Mouse (Mus musculus) forebrain, embryonic 12.5 days (tissue): Measurements from ENCODE around the gene Fam71e1. TPM values are rescaled to one million over a fixed set of nuclear protein-coding genes. Genes with fewer than 3 reads are reported as not detected.
A peak's percentile ranks its signal among the peaks of the same experiment; 100 is the strongest.

ENCODE experiments used
- ATAC-seq: fragments of 200-750 bp; cut with Nextera tagmentation; 2 replicates; pipeline ENCODE4 v1.8.0; 2017; ENCODE audit warnings: moderate TSS enrichment; ENCODE audit not compliant: low FRiP score
- H3K27ac ChIP-seq: fragments of 300-500 bp; sonication (generic); 2 replicates; pipeline ENCODE4 v1.5.1; 2016; ENCODE audit warnings: mild to moderate bottlenecking
- H3K27me3 ChIP-seq: fragments of 300-500 bp; sonication (generic); 2 replicates; pipeline ENCODE4 v1.6.1; 2016; ENCODE audit warnings: mild to moderate bottlenecking
- H3K36me3 ChIP-seq: fragments of 300-500 bp; sonication (generic); replicated peaks from 2 replicates; pipeline ENCODE4 v1.6.1; 2016; ENCODE audit warnings: mild to moderate bottlenecking
- H3K4me1 ChIP-seq: fragments of 300-500 bp; sonication (generic); 2 replicates; pipeline ENCODE4 v1.6.1; 2016
- H3K4me2 ChIP-seq: fragments of 300-500 bp; sonication (generic); 2 replicates; pipeline ENCODE4 v1.6.1; 2016; ENCODE audit warnings: mild to moderate bottlenecking, moderate library complexity
- H3K4me3 ChIP-seq: fragments of 300-500 bp; sonication (generic); replicated peaks from 2 replicates; pipeline ENCODE4 v1.5.1; 2016; ENCODE audit warnings: mild to moderate bottlenecking
- H3K9ac ChIP-seq: fragments of 300-500 bp; sonication (generic); 2 replicates; pipeline ENCODE4 v1.6.1; 2016; ENCODE audit warnings: mild to moderate bottlenecking
- H3K9me3 ChIP-seq: fragments of 300-500 bp; sonication (generic); 2 replicates; pipeline ENCODE4 v1.6.1; 2016
- WGBS: fragments of 180-500 bp; shearing (Covaris S2); methylation state at CpG from one replicate; pipeline ENCODE4 v1.1.7; 2016; 5-methylcytosine and 5-hydroxymethylcytosine counted together
- polyA plus RNA-seq: library from polyadenylated mRNA; unstranded; fragments of >200 nt; fragmentation: Nextera tagmentation; extraction: Ambion mirVana; gene quantifications from 2 replicates; pipeline ENCODE4 v1.2.1, GENCODE M21; 2016

Gene Fam71e1
- 29.8 and 34.2 TPM in 2 replicates for polyA plus RNA-seq

DNA sequence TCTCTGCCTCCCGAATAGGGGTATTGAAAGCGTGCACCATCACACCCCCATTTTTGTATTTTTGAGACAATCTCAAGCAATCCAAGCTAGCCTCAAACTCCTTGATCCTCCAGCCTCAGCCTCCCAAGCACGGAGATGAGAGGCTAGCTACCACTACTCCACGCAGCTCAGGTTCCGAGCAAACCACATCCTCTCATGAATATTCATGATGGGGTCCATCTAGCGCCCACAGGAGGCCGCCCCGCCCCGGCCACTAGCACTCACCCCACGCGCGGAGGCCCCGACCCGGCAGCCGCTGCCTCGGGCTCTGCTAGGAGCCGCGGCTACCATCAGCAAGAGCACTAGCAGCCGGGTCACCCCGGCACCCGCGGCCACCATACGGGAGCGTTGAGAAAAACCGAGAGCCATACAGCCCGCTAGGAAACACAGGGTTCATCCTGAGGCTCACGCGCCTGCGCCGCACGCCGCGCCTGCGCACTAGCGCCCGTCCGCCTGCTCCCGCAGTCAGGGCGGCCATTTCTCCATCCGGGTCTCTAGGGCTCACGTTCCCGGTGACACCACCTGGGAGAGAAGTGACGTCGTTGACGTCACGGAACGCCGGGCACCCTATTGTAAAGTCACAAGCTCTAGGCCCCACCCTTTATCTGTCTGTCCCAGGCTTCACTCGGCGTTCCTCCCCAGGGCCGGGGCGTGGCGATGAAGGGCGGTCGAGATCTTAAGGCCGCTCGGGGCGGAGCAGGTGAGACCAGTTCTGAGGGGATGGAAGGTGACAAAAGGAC lies at the start of gene Fam71e1, which contains the start of gene Emc10:
Gene Fam71e1 (plus strand): TSS at position 590 of the 779 bp plus-strand sequence.
Gene Emc10 (minus strand): TSS at position 538 of the 779 bp plus-strand sequence.
- Histone ChIP-seq H3K9ac (peak within 1 kb of the TSS; percentile 84), H3K27ac (peak within 1 kb of the TSS; percentile 96), H3K4me1 (peaks cover 26% of the 10 kb centered on the region), H3K4me3 (peak within 1 kb of the TSS; percentile 74), H3K27me3 (peaks cover 20% of the 10 kb centered on the region), H3K4me2 (peak within 1 kb of the TSS; percentile 87), H3K9me3 (no peaks in the 10 kb centered on the region), H3K36me3 (peaks cover 33% of the 10 kb centered on the region)
- WGBS: 1% methylated on average over 58 of the region's 58 CpGs
- peak; percentile 96 for ATAC-seq

- Histone ChIP-seq H3K4me1 (peaks cover 21% of the 10 kb centered on the region), H3K4me3 (no peak overlapping the region), H3K9ac (no peak overlapping the region), H3K27ac (0 out of 2 replicates have a peak overlapping the region, but pooled peaks have one; percentile 20), H3K36me3 (peaks cover 74% of the 10 kb centered on the region), H3K27me3 (no peaks in the 10 kb centered on the region), H3K9me3 (no peaks in the 10 kb centered on the region), H3K4me2 (no peak overlapping the region)
- WGBS: 31% methylated on average over 3 of the region's 3 CpGs
- no peak for ATAC-seq
These were observed 43.1 kb upstream of the Fam71e1 start for GRCm38 (mm10) chr7:44453256-44453655.

DNA sequence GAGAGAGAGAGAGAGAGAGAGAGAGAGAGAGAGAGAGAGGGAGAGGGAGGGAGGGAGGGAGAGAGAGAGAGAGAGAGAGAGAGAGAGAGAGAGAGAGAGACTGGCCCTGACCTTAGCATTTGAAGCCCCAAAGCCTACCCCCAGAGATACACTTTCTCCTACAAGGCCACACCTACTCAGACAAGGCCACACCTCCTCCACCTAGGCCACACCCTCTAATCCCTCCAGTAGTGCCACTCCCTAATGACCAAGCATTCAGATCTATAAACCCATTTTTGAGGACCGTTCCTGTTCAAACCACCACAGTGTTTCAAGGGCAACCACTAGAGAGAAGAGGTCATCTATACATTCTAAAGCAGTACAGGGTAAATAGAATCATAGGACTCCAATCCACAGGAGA lies 40.1 kb upstream of the Fam71e1 start:
- no peaks in the 10 kb centered on the region for H3K9me3 ChIP-seq
- peaks cover 20% of the 10 kb centered on the region for H3K4me1 ChIP-seq
- no peak overlapping the region for H3K9ac ChIP-seq
- peaks cover 11% of the 10 kb centered on the region for H3K27me3 ChIP-seq
- H3K4me3 ChIP-seq: no peak overlapping the region
- no peak for ATAC-seq
- H3K27ac ChIP-seq: no peak overlapping the region
- 97% methylated on average over 1 of the region's 1 CpGs for WGBS
- H3K4me2 ChIP-seq: no peak overlapping the region
- peaks cover 75% of the 10 kb centered on the region for H3K36me3 ChIP-seq

- H3K27me3 ChIP-seq: peaks cover 26% of the 10 kb centered on the region
- H3K9me3 ChIP-seq: no peaks in the 10 kb centered on the region
- ATAC-seq: no peak
- no peak overlapping the region for H3K4me2 ChIP-seq
- no peak overlapping the region for H3K9ac ChIP-seq
- 84% methylated on average over 6 of the region's 6 CpGs for WGBS
- peaks cover 30% of the 10 kb centered on the region for H3K4me1 ChIP-seq
- peaks cover 86% of the 10 kb centered on the region for H3K36me3 ChIP-seq
- no peak overlapping the region for H3K27ac ChIP-seq
- no peak overlapping the region for H3K4me3 ChIP-seq
These were observed 36.3 kb upstream of the Fam71e1 start for GRCm38 (mm10) chr7:44460067-44460466.

DNA sequence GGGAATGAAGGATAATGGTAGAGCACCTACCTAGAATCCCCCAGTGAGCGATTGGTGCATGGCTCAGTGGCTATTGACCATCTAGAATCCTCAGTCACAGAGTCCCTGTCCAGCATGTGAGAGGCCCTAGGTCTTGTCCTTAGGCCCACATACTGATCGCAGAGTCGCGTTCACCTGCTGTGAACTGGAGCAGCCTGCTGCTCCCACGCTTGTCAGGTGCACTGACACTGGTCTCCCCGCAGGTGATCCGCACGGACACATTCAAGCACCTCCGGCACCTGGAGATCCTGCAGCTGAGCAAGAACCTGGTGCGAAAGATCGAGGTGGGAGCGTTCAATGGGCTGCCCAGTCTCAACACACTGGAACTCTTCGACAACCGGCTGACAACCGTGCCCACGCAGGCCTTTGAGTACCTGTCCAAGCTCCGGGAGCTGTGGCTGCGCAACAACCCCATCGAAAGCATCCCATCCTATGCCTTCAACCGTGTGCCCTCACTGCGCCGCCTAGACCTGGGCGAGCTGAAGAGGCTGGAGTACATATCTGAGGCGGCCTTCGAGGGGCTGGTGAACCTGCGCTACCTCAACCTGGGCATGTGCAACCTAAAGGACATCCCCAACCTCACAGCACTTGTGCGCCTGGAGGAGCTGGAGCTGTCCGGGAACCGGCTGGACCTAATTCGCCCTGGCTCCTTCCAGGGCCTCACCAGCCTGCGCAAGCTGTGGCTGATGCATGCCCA lies 35.4 kb upstream of the Fam71e1 start:
- ATAC-seq: no peak
- H3K36me3 ChIP-seq: peaks cover 79% of the 10 kb centered on the region

DNA sequence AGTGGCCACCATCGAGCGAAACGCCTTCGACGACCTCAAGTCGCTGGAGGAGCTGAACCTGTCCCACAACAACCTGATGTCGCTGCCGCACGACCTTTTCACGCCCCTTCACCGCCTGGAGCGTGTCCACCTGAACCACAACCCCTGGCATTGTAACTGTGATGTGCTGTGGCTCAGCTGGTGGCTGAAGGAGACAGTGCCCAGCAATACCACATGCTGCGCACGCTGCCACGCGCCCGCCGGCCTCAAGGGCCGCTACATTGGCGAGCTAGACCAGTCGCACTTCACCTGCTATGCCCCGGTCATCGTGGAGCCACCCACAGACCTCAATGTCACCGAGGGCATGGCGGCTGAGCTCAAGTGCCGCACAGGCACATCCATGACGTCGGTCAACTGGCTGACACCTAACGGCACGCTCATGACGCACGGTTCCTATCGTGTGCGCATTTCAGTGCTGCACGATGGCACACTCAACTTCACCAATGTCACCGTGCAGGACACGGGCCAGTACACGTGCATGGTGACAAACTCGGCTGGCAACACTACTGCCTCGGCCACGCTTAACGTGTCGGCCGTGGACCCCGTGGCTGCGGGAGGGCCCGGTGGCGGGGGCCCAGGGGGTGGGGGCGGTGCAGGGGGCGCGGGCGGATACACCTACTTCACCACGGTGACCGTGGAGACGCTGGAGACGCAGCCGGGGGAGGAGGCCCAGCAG lies 34.7 kb upstream of the Fam71e1 start:
- Histone ChIP-seq H3K4me2 (no peak overlapping the region), H3K9ac (no peak overlapping the region)

More for the DNA sequence above, 35.4 kb upstream of the Fam71e1 start:
- Histone ChIP-seq H3K4me2 (no peak overlapping the region), H3K4me1 (peaks cover 35% of the 10 kb centered on the region), H3K9me3 (no peaks in the 10 kb centered on the region), H3K4me3 (no peak overlapping the region), H3K9ac (no peak overlapping the region), H3K27me3 (peaks cover 26% of the 10 kb centered on the region), H3K27ac (no peak overlapping the region)
- 86% methylated on average over 31 of the region's 31 CpGs for WGBS

DNA sequence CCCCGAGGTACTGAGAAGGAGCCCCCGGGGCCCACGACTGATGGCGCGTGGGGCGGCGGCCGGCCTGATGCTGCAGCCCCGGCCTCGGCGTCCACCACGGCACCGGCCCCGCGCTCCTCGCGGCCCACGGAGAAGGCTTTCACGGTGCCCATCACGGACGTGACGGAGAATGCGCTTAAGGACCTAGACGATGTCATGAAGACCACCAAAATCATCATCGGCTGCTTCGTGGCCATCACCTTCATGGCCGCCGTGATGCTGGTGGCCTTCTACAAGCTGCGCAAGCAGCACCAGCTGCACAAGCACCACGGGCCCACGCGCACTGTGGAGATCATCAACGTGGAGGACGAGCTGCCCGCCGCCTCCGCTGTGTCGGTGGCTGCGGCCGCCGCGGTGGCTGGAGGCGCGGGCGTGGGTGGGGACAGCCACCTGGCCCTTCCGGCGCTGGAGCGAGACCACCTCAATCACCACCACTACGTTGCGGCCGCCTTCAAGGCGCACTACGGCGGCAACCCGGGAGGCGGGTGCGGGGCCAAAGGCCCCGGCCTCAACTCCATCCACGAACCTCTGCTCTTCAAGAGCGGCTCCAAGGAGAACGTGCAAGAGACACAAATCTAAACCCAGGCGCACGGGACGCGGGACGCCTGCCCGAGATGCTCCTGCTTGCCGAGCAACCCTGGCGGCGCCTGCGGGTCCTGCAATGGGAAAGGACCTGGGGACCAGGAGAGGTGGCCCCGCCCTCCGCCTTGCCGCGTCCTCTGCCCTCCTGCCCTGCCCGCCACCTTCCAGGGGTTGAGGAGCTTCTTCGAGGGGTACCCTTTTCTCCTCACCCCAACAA lies 33.9 kb upstream of the Fam71e1 start:
- Histone ChIP-seq H3K9me3 (no peaks in the 10 kb centered on the region), H3K36me3 (peaks cover 64% of the 10 kb centered on the region), H3K4me1 (peaks cover 43% of the 10 kb centered on the region), H3K9ac (no peak overlapping the region), H3K27ac (0 out of 2 replicates have a peak overlapping the region, but pooled peaks have one; percentile 2), H3K4me3 (no peak overlapping the region), H3K27me3 (peaks cover 26% of the 10 kb centered on the region), H3K4me2 (peak overlapping the region; percentile 17; the same call in 1 of the 2 replicates)
- WGBS: 34% methylated on average over 77 of the region's 77 CpGs
- ATAC-seq: no peak

More for the DNA sequence above, 34.7 kb upstream of the Fam71e1 start:
- no peak for ATAC-seq
- 83% methylated on average over 57 of the region's 57 CpGs for WGBS
- peaks cover 26% of the 10 kb centered on the region for H3K27me3 ChIP-seq
- no peaks in the 10 kb centered on the region for H3K9me3 ChIP-seq
- peaks cover 71% of the 10 kb centered on the region for H3K36me3 ChIP-seq
- H3K27ac ChIP-seq: no peak overlapping the region
- H3K4me1 ChIP-seq: peaks cover 35% of the 10 kb centered on the region
- no peak overlapping the region for H3K4me3 ChIP-seq

- Histone ChIP-seq H3K4me1 (peaks cover 46% of the 10 kb centered on the region), H3K4me3 (no peak overlapping the region), H3K27ac (no peak overlapping the region), H3K9ac (no peak overlapping the region), H3K36me3 (peaks cover 58% of the 10 kb centered on the region), H3K4me2 (no peak overlapping the region), H3K9me3 (no peaks in the 10 kb centered on the region), H3K27me3 (peaks cover 26% of the 10 kb centered on the region)
- 47% methylated on average over 8 of the region's 8 CpGs for WGBS
- ATAC-seq: no peak
These were observed 33.3 kb upstream of the Fam71e1 start for GRCm38 (mm10) chr7:44463056-44463425.

DNA sequence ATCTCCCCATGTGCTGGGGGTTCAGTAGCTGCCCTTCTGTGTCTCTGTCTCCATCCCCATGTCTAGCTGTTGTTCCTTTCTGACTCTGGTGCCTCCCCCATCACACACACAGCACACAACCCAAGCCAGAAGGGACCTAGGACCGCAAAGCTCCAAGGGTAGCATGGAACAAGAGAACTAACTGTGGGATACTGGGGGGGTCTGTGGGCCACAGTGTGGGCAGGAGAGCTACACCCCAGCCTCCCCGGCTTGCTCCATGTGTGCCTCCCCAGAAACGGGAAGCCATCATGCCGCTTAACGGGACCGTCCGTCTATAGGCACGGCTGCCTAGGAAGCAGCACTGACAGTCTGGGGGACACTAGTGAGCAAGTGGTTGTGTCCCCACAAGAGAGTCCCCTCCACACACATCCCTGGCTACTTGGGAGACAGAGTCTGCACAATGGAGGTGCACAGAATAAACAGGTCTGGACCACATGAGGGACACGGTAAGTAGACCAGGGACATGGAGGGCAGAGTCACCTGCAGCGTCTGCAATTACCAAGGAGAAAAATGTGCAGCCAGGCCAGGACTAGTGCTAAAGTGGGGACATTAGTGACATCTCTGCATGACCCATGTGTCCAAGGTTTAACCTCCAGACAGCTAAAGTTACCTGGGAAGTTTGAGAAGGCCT lies 32.7 kb upstream of the Fam71e1 start:
- Histone ChIP-seq H3K9me3 (no peaks in the 10 kb centered on the region), H3K4me2 (no peak overlapping the region), H3K36me3 (peaks cover 52% of the 10 kb centered on the region), H3K27ac (peak overlapping the region; percentile 80), H3K27me3 (peaks cover 26% of the 10 kb centered on the region), H3K4me1 (peaks cover 51% of the 10 kb centered on the region), H3K9ac (peak overlapping the region; percentile 33; the same call in 1 of the 2 replicates), H3K4me3 (no peak overlapping the region)
- 87% methylated on average over 10 of the region's 10 CpGs for WGBS
- ATAC-seq: no peak

DNA sequence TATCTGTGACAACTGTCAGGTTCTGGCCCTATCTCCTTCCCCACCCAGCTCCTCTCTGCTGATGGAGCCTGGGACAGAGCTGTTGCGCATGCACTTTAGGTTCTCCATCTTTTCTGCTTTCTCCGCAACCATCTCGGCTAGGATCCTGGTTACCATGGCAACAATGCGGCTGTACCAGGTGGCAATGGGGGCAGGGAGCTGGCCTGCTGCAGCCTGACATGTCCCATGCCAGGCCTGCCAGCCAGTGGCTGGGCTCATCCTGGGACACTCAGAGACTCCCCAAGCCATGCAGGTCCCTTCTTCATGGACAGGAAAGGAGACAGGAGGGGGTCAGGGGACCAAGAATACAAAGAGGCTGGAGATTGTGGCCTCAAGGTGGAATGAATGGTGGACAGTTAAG lies 31.9 kb upstream of the Fam71e1 start:
- Histone ChIP-seq H3K27ac (peak overlapping the region; percentile 80), H3K27me3 (peaks cover 26% of the 10 kb centered on the region), H3K9ac (peak overlapping the region; percentile 33; the same call in 1 of the 2 replicates), H3K9me3 (no peaks in the 10 kb centered on the region), H3K4me2 (peak overlapping the region; percentile 19; the same call in 1 of the 2 replicates), H3K4me3 (no peak overlapping the region), H3K36me3 (peaks cover 44% of the 10 kb centered on the region), H3K4me1 (peaks cover 60% of the 10 kb centered on the region)
- 25% methylated on average over 4 of the region's 4 CpGs for whole genome bisulfite sequencing
- ATAC-seq: peak; percentile 6; the same call in 1 of the 2 replicates

- Histone ChIP-seq H3K4me1 (peaks cover 60% of the 10 kb centered on the region), H3K9ac (peak within 1 kb of the TSS; percentile 33; the same call in 1 of the 2 replicates)
These were observed 31.3 kb upstream of the Fam71e1 start, which contains the start of gene Aspdh for GRCm38 (mm10) chr7:44465111-44465510. TSS of gene Aspdh (plus strand) at chr7:44465391.

More at GRCm38 (mm10) chr7:44465111-44465510, 31.3 kb upstream of the Fam71e1 start, which contains the start of gene Aspdh:
- Histone ChIP-seq H3K9me3 (no peaks in the 10 kb centered on the region), H3K36me3 (peaks cover 39% of the 10 kb centered on the region), H3K4me2 (peak within 1 kb of the TSS; percentile 19; the same call in 1 of the 2 replicates), H3K27ac (peak within 1 kb of the TSS; percentile 80), H3K4me3 (no peak within 1 kb of the TSS), H3K27me3 (peaks cover 25% of the 10 kb centered on the region)
- no peak for ATAC-seq
- 55% methylated on average over 2 of the region's 2 CpGs for WGBS
